Mouse (Mus musculus) left cerebral cortex, adult 2 months (tissue): Measurements from ENCODE around the gene Cd28. TPM values are rescaled to one million over a fixed set of nuclear protein-coding genes. Genes with fewer than 3 reads are reported as not detected.

Experiments
- DNase-seq, 2 experiments: peaks; one replicate each; pipeline ENCODE4 v3.0.0; 2021 to 2022; ENCODE audit warnings: low spot score in 2 of 2, mixed read lengths in 1 of 2; ENCODE audit errors: extremely low spot score in 1 of 2
- H3K27ac ChIP-seq: fragments of 200-600 bp; 2 replicates; pipeline ENCODE4 v1.8.1; 2022
- H3K4me3 ChIP-seq: fragments of 200-600 bp; 2 replicates; pipeline ENCODE4 v1.8.1; 2022
- CTCF ChIP-seq: fragments of 200-600 bp; IDR thresholded peaks from 2 replicates; pipeline ENCODE4 v1.8.1; 2022; ENCODE audit warnings: antibody characterized with exemption, mild to moderate bottlenecking, moderate library complexity
- intact Hi-C: fragments of 180-260 bp; cut with DNase I; formaldehyde crosslinking; loops from one replicate; pipeline ENCODE4 v1.15.1; 2025
- total RNA-seq, 2 experiments: library from RNA; stranded (reverse); gene quantifications; 2 replicates each; pipeline ENCODE4 v1.2.3; 2021

Gene Cd28
- total RNA-seq, 2 experiments from 2014 or later = 0.40 to 0.50 TPM

GRCm38 (mm10) chr1:60776906-60777305, 60.3 kb downstream of the Cd28 start:
- no peak overlapping the region for H3K27ac ChIP-seq
- DNase-seq = no peak
- intact Hi-C loops = no loop called here
- no peak overlapping the region for H3K4me3 ChIP-seq
- no peak for TF ChIP-seq CTCF

- intact Hi-C loops = no loop called here
- DNase-seq = no peak
- TF ChIP-seq CTCF = no peak
- Histone ChIP-seq H3K27ac (no peak overlapping the region), H3K4me3 (no peak overlapping the region)
Measured at GRCm38 (mm10) chr1:60778465-60779115, 62.0 kb downstream of the Cd28 start.

DNA sequence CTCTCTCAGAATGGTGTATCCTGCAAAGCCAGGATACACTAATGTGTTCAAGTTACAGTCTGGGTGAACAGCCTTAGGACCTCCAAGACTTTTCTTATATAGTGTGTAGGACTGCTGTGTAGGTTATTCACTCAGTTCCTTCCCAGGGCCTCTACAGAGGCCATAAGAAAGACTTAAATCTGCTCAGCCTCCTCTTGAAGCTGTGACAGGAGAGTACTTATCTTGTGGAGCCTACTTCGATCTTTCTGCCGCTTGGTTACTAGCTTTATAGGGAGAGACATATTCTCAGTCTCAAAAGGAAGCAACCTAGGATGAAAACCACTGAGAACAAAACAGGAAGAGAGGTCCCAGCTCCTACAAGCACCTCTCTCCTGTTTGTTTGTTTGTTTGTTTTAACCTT, 62.6 kb downstream of the Cd28 start:
- intact Hi-C loops = no loop called here
- DNase-seq = no peak
- H3K4me3 ChIP-seq = no peak overlapping the region
- no peak overlapping the region for H3K27ac ChIP-seq
- TF ChIP-seq CTCF = no peak

- Histone ChIP-seq H3K4me3 (no peak overlapping the region), H3K27ac (no peak overlapping the region)
- intact Hi-C loops = no loop called here
Measured at GRCm38 (mm10) chr1:60781666-60782065, 65.1 kb downstream of the Cd28 start.

GRCm38 (mm10) chr1:60793717-60794116, 77.1 kb downstream of the Cd28 start:
- DNase-seq = no peak
- no peak overlapping the region for H3K4me3 ChIP-seq
- no peak for TF ChIP-seq CTCF
- intact Hi-C loops = no loop called here
- H3K27ac ChIP-seq = peak overlapping the region; percentile 15; the same call in 1 of the 2 replicates

More at GRCm38 (mm10) chr1:60781666-60782065, 65.1 kb downstream of the Cd28 start:
- TF ChIP-seq CTCF = no peak
- no peak for DNase-seq

DNA sequence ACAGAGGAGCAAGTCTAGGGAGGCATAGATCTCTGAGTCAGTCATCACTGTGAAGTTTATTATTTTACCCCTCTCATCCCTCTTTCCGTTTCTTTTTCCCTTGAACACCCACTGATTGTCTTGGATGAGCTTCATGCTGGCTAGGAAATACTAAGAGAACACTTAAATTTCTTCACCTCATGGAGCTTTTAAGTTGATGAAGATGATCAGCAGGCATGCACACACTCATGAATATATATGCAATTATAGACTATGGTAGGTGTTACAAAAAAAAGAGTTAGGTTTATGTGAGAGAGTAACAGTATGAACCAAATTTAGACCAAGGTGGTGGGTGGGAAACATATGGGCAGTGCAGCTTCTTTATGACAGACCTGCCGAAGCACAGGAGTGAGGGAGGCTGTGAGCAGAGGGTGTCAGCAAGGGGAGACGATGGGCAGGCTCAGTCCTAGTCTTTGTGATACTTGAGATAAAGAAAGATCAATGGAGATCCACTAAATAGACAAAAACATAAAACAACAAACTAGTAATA, 79.1 kb downstream of the Cd28 start:
- Histone ChIP-seq H3K27ac (peak overlapping the region; percentile 64), H3K4me3 (no peak overlapping the region)
- DNase-seq = peak in 1 of 2 experiments; percentile 32
- intact Hi-C loops = loop anchor here (2.0 kb wide), 1 partner anchor 51 kb away; no protein-coding TSS in a partner anchor
- TF ChIP-seq CTCF = no peak

DNA sequence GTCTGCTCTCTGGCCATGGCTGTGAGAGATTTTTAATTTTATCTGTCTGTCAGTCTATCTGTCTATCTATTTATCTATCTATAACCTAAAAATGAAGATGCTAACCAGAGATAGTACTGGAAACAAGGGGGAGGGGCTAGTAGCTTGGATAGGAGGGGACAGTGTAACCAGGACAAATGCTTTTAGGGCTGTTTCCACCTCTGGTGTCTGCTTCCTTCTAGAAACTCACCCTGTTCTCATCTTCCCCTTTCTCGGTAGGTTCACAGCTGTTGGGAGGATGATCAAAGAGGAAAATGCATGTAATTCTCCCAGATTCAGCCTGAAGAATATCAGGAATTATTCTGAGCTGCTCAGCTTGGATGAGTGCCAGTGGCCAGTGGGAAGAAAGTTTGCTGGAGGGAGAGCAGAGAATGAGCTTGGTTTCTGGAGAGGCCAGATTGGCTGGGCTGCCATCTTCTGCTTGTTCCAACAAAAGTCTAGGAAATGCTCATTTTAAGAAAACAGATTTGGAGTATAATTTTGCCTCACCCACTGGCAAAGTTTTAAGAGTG, 83.3 kb downstream of the Cd28 start:
- no peak for TF ChIP-seq CTCF
- no peak overlapping the region for H3K4me3 ChIP-seq
- no peak overlapping the region for H3K27ac ChIP-seq
- intact Hi-C loops = no loop called here
- DNase-seq = no peak

DNA sequence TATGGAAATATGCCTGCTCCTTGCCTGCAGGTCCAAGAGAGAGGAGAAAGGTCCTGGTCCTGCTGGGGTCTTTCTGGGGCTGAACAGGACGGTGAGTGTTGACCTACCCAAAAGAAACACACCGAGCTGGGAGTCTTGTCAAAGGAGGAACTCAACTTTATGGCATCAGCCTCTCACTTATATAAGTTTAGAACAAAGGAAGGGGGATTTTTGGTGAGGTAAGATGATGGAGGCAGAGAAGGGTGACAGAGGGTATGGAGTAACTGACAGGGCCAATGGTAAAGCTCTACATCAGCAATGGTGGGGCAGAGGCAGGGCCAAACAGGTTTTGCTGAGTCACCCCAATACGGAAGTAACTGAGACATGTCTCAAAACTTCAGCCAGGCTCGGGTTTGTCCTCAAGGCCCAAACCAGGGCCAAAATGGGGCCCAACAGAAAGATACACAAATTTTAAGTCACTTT, 84.6 kb downstream of the Cd28 start:
- TF ChIP-seq CTCF = no peak
- H3K27ac ChIP-seq = no peak overlapping the region
- intact Hi-C loops = no loop called here
- no peak for DNase-seq
- H3K4me3 ChIP-seq = no peak overlapping the region

- intact Hi-C loops = no loop called here
- no peak for DNase-seq
- TF ChIP-seq CTCF = no peak
Measured at GRCm38 (mm10) chr1:60803128-60803824, 86.7 kb downstream of the Cd28 start.

GRCm38 (mm10) chr1:60803825-60804696, 87.5 kb downstream of the Cd28 start:
- H3K4me3 ChIP-seq = no peak overlapping the region
- DNase-seq = no peak
- intact Hi-C loops = no loop called here
- no peak overlapping the region for H3K27ac ChIP-seq
- no peak for TF ChIP-seq CTCF

More at GRCm38 (mm10) chr1:60803128-60803824, 86.7 kb downstream of the Cd28 start:
- no peak overlapping the region for H3K4me3 ChIP-seq
- H3K27ac ChIP-seq = no peak overlapping the region

DNA sequence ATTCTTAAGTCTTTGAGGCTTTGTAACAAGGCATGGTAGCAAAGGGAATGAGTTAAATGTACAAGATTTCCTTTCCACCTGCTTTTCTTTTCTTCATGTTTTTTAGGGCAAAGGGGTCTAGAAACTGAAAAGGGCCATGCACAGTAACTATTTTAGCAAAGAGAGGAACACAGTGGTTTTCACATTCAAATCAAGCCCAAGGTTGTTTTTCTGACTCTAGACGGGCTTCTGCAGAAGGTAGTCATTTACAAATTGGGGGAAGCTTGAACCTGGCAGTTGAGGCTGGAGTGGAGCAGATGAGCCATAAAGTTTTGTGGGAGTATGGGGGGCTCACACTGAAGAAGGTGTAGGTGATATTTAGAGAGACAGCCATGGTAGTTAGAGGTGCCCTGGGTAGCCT, 88.6 kb downstream of the Cd28 start:
- DNase-seq = no peak
- no peak for TF ChIP-seq CTCF
- intact Hi-C loops = no loop called here
- Histone ChIP-seq H3K4me3 (no peak overlapping the region), H3K27ac (no peak overlapping the region)
